Mouse (Mus musculus): ENCODE measurements at regions not wholly inside any gene's neighbourhood (a gene's known extent, or its start where the extent isn't known, plus 50 kb on each side); places are given as distances from the start of the nearest gene placed in this dataset.

DNA sequence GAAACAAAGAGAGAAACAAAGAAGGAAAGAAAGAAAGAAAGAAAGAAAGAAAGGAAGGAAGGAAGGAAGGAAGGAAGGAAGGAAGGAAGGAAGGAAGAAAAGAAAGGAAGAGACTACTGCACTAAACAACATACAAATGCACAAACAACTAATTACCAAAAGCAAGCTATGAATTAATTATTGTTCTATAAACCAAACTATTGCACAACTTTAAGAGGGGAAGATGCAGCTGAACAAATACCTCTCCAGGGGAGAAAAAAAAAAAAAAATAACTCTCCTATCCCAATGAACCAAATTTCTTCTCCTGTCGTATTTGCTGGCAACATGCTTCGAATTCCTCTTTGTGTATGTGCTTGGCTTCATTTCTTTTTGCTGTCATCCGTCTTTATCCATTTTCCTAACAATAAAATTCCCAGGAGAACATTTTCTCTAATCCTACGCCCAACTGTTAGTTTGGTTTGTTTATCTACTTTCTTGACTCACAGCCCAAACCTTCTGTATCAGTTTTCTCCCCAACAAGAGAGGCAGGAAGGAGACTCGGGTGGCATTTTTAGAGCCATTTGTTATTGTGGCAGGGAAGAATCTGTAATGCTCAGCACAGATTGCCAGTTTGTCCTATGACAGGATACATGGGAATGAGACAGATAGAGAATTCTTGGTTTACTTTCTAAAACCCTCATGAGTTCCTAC lies 1437.7 kb upstream of the Tenm2 start:
- Histone ChIP-seq H3K4me2 (ENCODE audit: low read depth) (no peak overlapping the region), H3K4me1 (ENCODE audit: insufficient read depth) (no peaks in the 10 kb centered on the region), H3K9ac (no peak overlapping the region), H3K36me3 (ENCODE audit: insufficient read depth) (no peaks in the 10 kb centered on the region), H3K27ac (ENCODE audit: low read depth, low read length) (no peak overlapping the region), H3K4me3 (ENCODE audit: low read depth, low read length) (no peak overlapping the region), H3K27me3 (ENCODE audit: insufficient read depth, low read length) (no peaks in the 10 kb centered on the region), H3K9me3 (ENCODE audit: low read length) (no peaks in the 10 kb centered on the region)
- WGBS, result 45% methylated on average over 5 of the region's 5 CpGs
- ATAC-seq, result no peak
- peak; percentile 53 for DNase-seq
- no peak for TF ChIP-seq CTCF (IDR thresholded peaks at IDR 0.05; ENCODE audit: low read depth)
